Mouse (Mus musculus): ENCODE measurements around the gene Pomt1.

DNA sequence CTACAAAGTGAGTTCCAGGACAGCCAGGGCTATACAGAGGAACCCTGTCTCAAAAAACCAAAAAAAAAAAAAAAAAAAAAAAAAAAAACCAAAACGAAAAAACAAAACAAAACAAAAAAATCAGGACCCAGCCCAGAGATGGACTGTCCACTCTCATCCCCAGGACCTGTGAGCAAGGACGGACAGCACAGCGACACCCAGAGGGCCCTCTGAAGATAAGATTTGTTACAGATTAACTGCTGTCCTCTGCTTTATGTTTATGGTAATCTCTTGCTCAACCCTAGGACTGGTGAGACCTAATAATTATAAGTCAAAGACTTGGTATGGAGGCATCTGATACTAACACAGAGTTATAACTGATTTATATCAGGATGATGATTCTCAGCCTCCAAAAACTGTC, 39.4 kb downstream of the Pomt1 start:
- TF ChIP-seq CTCF (IDR thresholded peaks at IDR 0.05; ENCODE audit: low read depth, low read length): no peak
- no peak for TF ChIP-seq POLR2A (IDR thresholded peaks at IDR 0.05; ENCODE audit: borderline replicate concordance, low read depth, low read length)
